ENCODE assay signal across 16 mouse cellular contexts in the genomic region with DNA sequence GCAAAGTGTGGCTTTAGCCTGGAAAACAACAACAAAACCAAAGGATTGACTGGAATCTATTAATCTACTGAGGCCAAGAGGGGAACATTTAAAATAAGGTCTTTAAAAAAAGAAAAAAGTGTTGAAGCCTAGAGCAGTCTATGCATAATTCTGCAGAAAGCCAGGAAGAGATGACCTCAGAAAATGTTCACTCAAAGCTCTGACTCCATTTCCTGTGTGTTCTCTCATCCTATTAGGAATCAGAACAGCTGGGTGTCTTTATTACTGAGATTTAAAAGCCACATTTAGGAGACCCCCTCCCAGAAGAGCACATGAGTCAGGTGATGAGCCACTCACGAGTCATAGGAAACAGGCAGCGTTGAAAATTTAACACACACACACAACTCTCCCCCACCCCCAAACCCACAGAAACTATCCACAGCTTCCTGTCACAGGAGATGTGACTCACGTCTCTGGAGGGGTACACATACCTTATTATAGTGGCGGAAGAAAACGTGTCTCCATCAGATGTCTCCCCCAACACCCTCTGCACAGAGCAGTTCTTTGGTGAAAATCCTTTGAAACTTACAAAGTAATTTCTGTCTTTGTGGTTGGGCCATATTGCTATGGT.
DNase-seq lines count a peak whose midpoint lies in the region; ATAC-seq and TF ChIP-seq lines count a peak whose summit lies in the region.
"Had no signal": no experiment of that assay in that cellular context is flagged by ENCODE, and none has a peak within 500 bp of the region (broad histone marks: within the 10 kb centered on the region; RNA-seq: fewer than 3 reads in every experiment).

No protein-coding gene starts in this region.

- intact Hi-C loops in heart, adult 2 months (cut with DNase I), result no loop called here

- H3K4me2 ChIP-seq in kidney, postnatal 0 days (ENCODE audit: low read length), result no peak overlapping the region
- no peak overlapping the region for H3K4me2 ChIP-seq in kidney, embryonic 16.5 days (replicated peaks; ENCODE audit: low read depth, low read length)
- H3K4me2 ChIP-seq: midbrain, embryonic 13.5 days; neural tube, embryonic 15.5 days had no signal

- peak; percentile 62 for DNase-seq in kidney, postnatal 0 days (ENCODE audit: low spot score)
- DNase-seq in kidney, postnatal 10 days, result no peak
- DNase-seq in T-cell, adult 2 months (ENCODE audit: low spot score), result peak; percentile 83
- peak; percentile 29 to 42 for DNase-seq in thymus, postnatal 10 days (ENCODE audit: low spot score in 2 of 2)
- no peak for DNase-seq in adrenal gland, postnatal 14 days
- no peak for DNase-seq in heart, adult 2 months
- DNase-seq: cerebellum, postnatal 36 days; kidney, adult 18-20 months; left cerebral cortex, postnatal 4 days; liver, postnatal 0 days; right cerebral cortex, postnatal 14 days had no signal

- H3K27me3 ChIP-seq in kidney, postnatal 0 days (ENCODE audit: insufficient read depth, low read length), result no peaks in the 10 kb centered on the region
- H3K27me3 ChIP-seq in heart, adult 2 months (ENCODE audit: control insufficient read depth, insufficient read depth, low read length), result no peaks in the 10 kb centered on the region
- H3K27me3 ChIP-seq in kidney, embryonic 16.5 days (ENCODE audit: insufficient read depth, low read length), result no peaks in the 10 kb centered on the region
- H3K27me3 ChIP-seq: midbrain, embryonic 13.5 days; neural tube, embryonic 15.5 days had no signal

- H3K4me1 ChIP-seq in kidney, postnatal 0 days (replicated peaks; ENCODE audit: insufficient read depth, low read length), result no peaks in the 10 kb centered on the region
- H3K4me1 ChIP-seq in heart, adult 2 months (ENCODE audit: control insufficient read depth, insufficient read depth, low read length), result no peaks in the 10 kb centered on the region
- H3K4me1 ChIP-seq in kidney, embryonic 16.5 days (ENCODE audit: insufficient read depth, low read length), result peaks cover 15% of the 10 kb centered on the region
- H3K4me1 ChIP-seq: midbrain, embryonic 13.5 days; neural tube, embryonic 15.5 days had no signal

- ATAC-seq in kidney, postnatal 0 days (replicated peaks; ENCODE audit: low FRiP score, low read depth), result no peak
- no peak for ATAC-seq in kidney, embryonic 16.5 days (ENCODE audit: low FRiP score, low TSS enrichment)
- ATAC-seq: liver, postnatal 0 days; midbrain, embryonic 13.5 days had no signal

- no peak overlapping the region for H3K9ac ChIP-seq in kidney, postnatal 0 days (ENCODE audit: low read depth, low read length)
- no peak overlapping the region for H3K9ac ChIP-seq in heart, adult 2 months (ENCODE audit: low read depth, low read length)
- H3K9ac ChIP-seq in kidney, embryonic 16.5 days (replicated peaks; ENCODE audit: low read length), result no peak overlapping the region
- H3K9ac ChIP-seq: liver, postnatal 0 days; midbrain, embryonic 13.5 days; neural tube, embryonic 15.5 days had no signal

- H3K79me2 ChIP-seq in macrophage (ENCODE audit: inconsistent target), result no peaks in the 10 kb centered on the region
- no peaks in the 10 kb centered on the region for H3K79me2 ChIP-seq in heart, adult 2 months (replicated peaks; ENCODE audit: control insufficient read depth, insufficient read depth, low read length)

- TF ChIP-seq CTCF in kidney, postnatal 0 days (IDR thresholded peaks at IDR 0.05; ENCODE audit: low read depth), result no peak
- TF ChIP-seq CTCF in heart, adult 2 months (IDR thresholded peaks at IDR 0.05), result no peak

- TF ChIP-seq POLR2A in heart, adult 2 months (IDR thresholded peaks at IDR 0.05; ENCODE audit: insufficient read depth, low read depth, low read length), result no peak

- H3K4me3 ChIP-seq in kidney, postnatal 0 days (replicated peaks; ENCODE audit: low read depth, low read length), result no peak overlapping the region
- no peak overlapping the region for H3K4me3 ChIP-seq in macrophage (ENCODE audit: inconsistent target)
- H3K4me3 ChIP-seq in heart, adult 2 months, result no peak overlapping the region
- no peak overlapping the region for H3K4me3 ChIP-seq in kidney, embryonic 16.5 days (ENCODE audit: low read length)
- H3K4me3 ChIP-seq: midbrain, embryonic 13.5 days; neural tube, embryonic 15.5 days had no signal

- 41% methylated on average over 5 of the region's 5 CpGs for WGBS in kidney, postnatal 0 days
- 4% methylated on average over 5 of the region's 5 CpGs for WGBS in macrophage (ENCODE audit: missing documents)
- WGBS in heart, adult 2 months, result 21% methylated on average over 5 of the region's 5 CpGs
- 48% methylated on average over 5 of the region's 5 CpGs for WGBS in kidney, embryonic 16.5 days

- no peaks in the 10 kb centered on the region for H3K36me3 ChIP-seq in kidney, postnatal 0 days (ENCODE audit: insufficient read depth, low read length)
- H3K36me3 ChIP-seq in macrophage (ENCODE audit: inconsistent target), result no peaks in the 10 kb centered on the region
- no peaks in the 10 kb centered on the region for H3K36me3 ChIP-seq in heart, adult 2 months (ENCODE audit: control insufficient read depth, insufficient read depth, low read length)
- no peaks in the 10 kb centered on the region for H3K36me3 ChIP-seq in kidney, embryonic 16.5 days (ENCODE audit: insufficient read depth, low read length)
- H3K36me3 ChIP-seq: midbrain, embryonic 13.5 days; neural tube, embryonic 15.5 days had no signal

- no peaks in the 10 kb centered on the region for H3K9me3 ChIP-seq in kidney, postnatal 0 days (replicated peaks; ENCODE audit: low read length)
- H3K9me3 ChIP-seq in kidney, embryonic 16.5 days (ENCODE audit: low read length), result no peaks in the 10 kb centered on the region
- H3K9me3 ChIP-seq: midbrain, embryonic 13.5 days; neural tube, embryonic 15.5 days had no signal

- TF ChIP-seq EP300 in heart, adult 2 months (IDR thresholded peaks at IDR 0.05; ENCODE audit: insufficient read depth, low read depth, low read length), result no peak

- no peak overlapping the region for H3K27ac ChIP-seq in kidney, postnatal 0 days
- H3K27ac ChIP-seq in macrophage, result peak overlapping the region; percentile 99
- H3K27ac ChIP-seq in heart, adult 2 months, result no peak overlapping the region
- H3K27ac ChIP-seq in kidney, embryonic 16.5 days (ENCODE audit: low read length), result no peak overlapping the region
- H3K27ac ChIP-seq: midbrain, embryonic 13.5 days; neural tube, embryonic 15.5 days; stomach, postnatal 0 days had no signal

Comparison
In these comparisons a context has a peak if more than half of its experiments do, and no peak if none do; other contexts are left out.
1. DNase-seq: peak in kidney, postnatal 0 days (single experiment), T-cell, adult 2 months (single experiment) and thymus, postnatal 10 days (2 of 2); none in kidney, postnatal 10 days (single experiment), adrenal gland, postnatal 14 days (single experiment) and heart, adult 2 months (0 of 2).